Mouse (Mus musculus) embryo, embryonic 11.5 days (tissue): ENCODE results near the gene Zbtb8a.
"Not testable (repeated sequence)": the region's sequence is repeated elsewhere in the genome, so short reads cannot be mapped to it uniquely, and the experiment has no call there.

Experiments used
- DNase-seq: peaks from one replicate; pipeline ENCODE4 v3.0.0-alpha.2; 2012; ENCODE audit warnings: low read depth, low spot score

Zbtb8a gene

DNA sequence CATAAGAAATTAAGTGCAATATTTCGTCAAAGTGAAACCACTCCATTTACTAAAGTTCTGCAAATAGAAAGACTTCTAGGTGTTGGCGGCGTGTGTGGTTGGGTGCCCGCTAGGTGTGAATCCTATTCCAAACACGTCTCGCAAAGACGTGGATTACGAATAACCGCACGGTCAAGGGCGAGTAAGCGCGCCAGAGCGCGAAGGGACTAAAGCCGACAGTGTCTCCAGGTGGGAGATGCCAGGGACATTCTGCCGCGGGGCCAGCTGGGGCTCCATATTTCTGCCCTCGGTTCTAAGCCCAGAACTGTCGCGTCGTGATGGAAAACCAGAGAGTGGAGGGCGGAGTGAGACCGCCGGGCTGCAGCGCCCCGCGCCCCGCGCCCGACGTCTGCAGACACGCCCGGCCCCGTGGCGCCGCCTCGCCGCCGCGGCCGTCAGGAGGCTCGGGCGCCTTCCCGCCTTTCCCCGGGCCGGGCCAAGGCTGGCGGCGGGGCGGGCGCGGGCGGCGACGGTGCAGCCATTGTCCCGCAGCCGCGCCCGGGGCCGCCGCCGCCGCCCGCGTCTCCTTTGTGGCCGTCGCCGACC, 863 bp downstream of the Zbtb8a start:
- peak; percentile 16 for DNase-seq

DNA sequence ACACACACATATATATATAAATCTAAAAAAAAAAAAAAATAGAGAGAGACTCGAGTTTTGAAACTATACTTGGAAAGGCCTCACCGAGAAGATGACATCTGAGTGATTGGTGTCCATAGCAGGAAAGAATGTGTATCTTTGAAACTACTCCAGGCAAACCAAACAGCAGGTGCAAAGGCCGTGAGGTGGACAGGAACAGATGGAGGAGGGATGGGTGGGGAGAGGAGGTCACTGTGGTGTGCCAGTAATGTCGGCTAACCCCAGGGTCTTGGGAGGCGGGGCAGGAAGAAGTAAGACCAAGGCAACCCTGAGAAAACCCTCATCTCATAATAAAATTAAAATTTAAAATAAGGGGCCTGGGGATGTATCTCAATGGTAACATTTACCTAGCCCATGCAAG, 2.1 kb downstream of the Zbtb8a start:
- DNase-seq = no peak

- DNase-seq = no peak
Observed at GRCm38 (mm10) chr4:129375000-129375399, 2.9 kb downstream of the Zbtb8a start.

GRCm38 (mm10) chr4:129374219-129374755, 3.6 kb downstream of the Zbtb8a start:
- no peak for DNase-seq

DNA sequence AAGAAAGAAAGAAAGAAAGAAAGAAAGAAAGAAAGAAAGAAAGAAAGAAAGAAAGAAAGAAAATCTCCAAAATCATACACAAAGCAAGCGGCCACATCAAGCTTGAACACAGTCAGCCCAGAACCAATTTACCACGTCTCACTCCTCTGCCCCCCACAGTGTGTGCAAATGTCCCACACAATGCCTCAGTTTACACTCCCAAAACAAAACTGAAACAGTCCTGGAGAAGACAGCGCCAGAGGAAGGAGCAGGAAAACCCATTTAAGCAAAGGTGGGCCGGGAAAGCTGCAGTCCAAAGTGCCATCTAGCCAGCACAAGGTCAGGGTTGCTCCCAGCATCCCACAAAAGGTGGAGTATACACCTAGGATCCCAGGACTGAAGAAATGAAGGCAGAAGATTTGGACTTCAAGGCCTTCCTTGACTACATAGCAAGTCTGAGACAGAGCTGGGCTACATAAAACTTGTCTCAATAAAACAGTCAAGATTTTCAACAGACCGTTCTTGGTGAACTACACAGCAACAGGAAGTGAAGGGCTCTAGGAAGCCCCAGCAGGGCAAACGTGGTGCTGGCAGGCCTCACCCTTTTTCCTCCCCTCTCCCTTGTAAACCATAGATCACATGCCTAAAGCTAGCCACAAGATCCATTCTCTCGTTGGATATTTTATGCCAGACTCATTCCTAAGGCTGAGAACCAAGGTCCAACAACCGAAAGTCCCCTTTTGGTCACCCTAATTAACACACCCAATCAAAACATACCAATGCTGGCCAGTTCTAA, 4.5 kb downstream of the Zbtb8a start:
- DNase-seq = no peak

- DNase-seq = no peak
Observed at GRCm38 (mm10) chr4:129371391-129371790, 6.5 kb downstream of the Zbtb8a start.

GRCm38 (mm10) chr4:129365224-129365623, 12.7 kb downstream of the Zbtb8a start:
- DNase-seq = no peak

GRCm38 (mm10) chr4:129364379-129364778, 13.5 kb downstream of the Zbtb8a start:
- no peak for DNase-seq

- no peak for DNase-seq
Observed at GRCm38 (mm10) chr4:129363463-129363862, 14.5 kb downstream of the Zbtb8a start.

DNA sequence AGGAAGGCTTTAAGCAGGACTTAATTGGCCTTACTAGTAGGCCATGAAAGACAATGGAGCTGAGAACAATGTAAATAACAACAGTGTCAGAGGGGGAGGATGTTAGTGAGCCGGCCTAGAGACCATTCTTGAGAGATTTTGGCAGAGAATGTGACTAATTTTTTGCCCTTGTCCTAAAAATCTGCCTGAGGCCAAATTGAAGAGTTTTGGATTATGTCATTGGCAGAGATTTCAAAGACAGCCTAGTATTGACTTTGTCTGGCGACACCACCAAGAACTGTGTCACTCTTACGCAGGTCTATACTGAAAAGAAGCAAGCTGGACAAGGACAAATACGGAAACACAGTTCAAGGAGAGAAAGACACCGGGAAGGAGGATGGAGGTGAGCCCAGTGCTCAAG, 15.1 kb downstream of the Zbtb8a start:
- DNase-seq = no peak

- not testable (repeated sequence) for DNase-seq
Observed at GRCm38 (mm10) chr4:129362238-129362637, 15.7 kb downstream of the Zbtb8a start.

DNA sequence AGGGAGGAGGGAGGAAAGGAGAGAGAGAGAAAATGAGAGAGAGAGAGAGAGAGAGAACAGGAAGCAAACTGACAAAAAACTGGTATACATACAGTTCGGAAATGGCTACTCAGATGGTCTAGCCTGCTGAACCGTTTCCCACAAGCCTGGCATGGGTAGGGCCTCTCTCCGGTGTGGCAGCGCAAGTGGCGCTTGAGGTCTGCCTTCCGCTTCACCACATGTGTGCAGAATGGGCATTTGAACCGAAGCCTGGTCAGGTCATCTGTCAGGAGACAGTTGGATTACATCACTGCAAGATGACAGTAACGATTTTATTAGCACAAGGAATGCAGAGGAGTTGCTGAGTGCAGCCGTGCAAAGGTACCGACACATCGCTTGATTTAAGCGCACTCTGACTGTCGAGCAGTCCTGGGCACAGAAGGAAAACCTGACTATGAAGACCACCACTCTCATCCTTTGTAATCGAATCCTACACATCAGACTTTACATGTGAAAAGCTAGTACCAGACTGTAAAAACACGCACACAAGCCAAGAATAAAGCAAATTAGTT, 20.2 kb downstream of the Zbtb8a start:
- DNase-seq = no peak

- no peak for DNase-seq
Observed at GRCm38 (mm10) chr4:129354236-129354635, 23.7 kb downstream of the Zbtb8a start.

DNA sequence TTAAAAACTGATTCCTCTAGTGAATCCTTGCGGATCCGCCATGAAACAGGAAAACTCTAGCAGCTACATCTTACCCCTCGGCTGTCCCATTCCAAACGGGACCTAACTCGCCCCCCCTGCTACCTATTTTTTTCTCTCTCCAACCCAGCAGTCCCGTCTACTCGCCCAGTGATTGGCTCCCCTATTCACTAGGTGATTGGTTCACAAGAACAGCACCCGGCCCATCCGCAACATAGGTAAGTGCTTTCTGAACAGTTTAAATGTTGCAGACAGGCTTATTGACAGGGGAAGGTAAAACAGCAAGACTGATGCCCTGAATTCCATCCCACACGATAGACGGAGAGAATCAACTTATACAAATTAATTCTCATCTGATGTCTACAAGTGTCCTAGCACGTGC, 24.7 kb downstream of the Zbtb8a start:
- no peak for DNase-seq

DNA sequence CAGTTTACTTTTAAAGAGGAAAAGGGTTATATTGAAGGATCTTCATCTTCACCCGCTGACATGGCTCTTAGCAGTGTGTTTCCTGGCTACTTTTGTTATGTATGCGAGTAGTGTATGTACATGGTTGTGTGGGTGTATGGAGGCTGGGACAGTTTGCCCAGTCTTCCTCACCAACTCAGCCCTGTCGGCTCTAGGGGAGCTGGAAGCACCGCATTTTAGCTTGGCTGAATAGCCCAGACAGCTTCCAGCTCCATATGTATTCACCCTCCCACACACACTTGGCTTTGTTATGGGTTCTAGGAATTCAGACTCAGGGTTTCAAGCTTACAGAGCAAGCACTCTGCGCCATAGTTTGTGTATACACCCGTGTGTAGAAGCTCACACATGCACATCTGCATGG, 26.8 kb downstream of the Zbtb8a start:
- no peak for DNase-seq

DNA sequence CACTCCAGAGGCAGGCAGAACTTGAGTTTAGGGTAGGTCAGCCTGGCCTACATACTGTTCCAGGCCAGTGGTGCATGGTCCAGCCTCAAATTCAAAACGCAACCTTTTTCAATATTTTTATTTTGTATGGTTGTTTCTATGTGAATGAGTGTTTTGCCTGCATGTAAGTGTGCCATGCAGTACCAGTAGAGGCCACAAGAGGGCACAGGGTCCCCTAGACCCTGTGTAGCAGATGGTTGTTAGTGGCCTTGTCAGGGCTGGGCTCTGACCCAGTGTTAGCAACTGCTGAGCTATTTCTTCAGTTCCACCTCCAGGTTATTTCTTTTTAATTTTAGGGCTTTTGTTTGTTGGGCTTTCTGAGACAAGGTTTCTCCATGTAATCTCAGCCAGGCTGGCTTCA, 27.3 kb downstream of the Zbtb8a start:
- DNase-seq = peak; percentile 73

- DNase-seq = no peak
Observed at GRCm38 (mm10) chr4:129346481-129347154, 31.3 kb downstream of the Zbtb8a start.

DNA sequence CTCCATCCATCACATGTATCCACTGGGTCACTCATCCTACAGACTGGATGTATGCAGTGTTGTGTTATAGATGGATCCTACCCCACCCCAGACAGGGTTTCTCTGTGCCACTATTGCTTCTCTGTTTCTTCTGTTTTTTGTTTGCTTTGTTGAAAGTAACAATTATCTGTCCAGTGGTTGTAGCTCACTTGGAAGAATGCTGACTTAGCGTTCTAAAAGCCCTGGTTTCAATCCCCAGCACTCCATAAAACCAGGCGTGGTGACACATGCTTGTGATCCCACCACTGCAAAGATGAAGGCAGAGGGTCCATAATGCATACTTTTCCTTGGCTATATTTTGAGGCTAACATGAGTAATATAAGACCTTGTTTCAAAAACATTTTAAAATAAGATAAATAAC, 35.2 kb downstream of the Zbtb8a start:
- DNase-seq = no peak

DNA sequence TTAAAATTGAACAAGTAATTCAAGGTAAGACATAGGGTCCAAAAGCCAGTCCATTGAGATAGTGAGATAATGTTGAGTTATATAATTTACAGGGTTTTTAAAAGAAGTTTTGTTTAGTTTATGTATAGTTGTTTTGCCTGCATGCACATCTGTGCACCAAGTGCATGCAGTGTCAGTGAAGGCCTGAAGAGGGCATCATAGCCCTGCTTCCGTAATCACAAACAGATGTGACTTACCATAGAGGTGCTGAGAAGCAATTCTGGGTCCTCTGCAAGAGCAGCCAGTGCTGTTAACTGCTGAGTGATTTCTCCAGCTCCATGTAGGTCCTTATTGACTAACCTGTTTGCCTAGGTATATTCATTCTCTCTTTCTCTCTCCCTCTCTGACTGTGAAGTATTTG, 36.0 kb downstream of the Zbtb8a start:
- no peak for DNase-seq

DNA sequence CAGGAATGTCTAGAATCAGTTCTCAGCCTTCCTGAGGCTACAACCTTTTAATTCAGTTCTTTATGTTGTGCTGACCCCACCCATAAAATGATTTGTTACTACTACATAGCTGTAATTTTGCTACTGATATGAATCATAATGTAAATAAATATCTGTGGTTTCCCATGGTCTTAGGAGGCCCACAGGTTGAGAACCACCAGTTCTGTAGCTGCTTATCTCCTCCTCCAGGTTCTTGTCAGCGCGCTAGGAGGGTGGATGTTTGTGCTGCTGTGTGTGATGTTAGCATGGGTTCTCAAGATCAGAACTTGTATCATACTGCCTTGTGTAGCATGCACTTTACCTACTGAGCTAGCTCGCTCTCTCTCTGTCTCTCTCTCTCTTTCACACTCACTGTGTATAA, 38.2 kb downstream of the Zbtb8a start:
- DNase-seq = no peak

DNA sequence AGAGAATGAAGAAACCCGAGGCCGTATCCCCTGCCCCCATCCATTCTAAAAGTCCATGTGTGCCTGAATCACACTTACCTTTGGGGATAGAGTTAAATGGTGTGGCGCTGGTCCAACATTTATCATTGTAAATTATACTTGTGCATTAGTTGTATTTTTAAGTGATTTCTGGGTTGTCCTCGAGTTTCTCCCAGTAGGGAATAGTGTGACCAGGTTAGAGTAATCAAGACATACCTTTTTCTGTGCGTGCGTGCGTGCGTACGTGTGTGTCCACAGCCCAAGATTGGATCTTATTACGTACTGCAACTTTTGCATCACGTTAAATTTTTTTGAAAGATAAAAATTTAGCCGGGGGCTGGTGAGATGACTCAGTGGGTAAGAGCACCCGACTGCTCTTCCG, 41.6 kb downstream of the Zbtb8a start:
- DNase-seq = no peak
